Mouse (Mus musculus): Measurements from ENCODE around the gene Ptms. TPM values are rescaled to one million over a fixed set of nuclear protein-coding genes. Genes with fewer than 3 reads are reported as not detected.

The Ptms gene
- polyA plus RNA-seq, 1 experiment from 2014 or later = 260 TPM

GRCm38 (mm10) chr6:124914511-124914910 lies 5.4 kb downstream of the Ptms start:
- H3K36me3 ChIP-seq (ENCODE audit: control insufficient read depth, insufficient read depth, low read length) = peaks cover 13% of the 10 kb centered on the region
- no peak for TF ChIP-seq EP300 (optimal IDR thresholded peaks at IDR 0.05)
- TF ChIP-seq CTCF (IDR thresholded peaks at IDR 0.05; ENCODE audit: low read depth) = no peak
- H3K27ac ChIP-seq (replicated peaks) = no peak overlapping the region
- ATAC-seq (ENCODE audit: low FRiP score, low TSS enrichment) (no peak), DNase-seq (ENCODE audit: low spot score) (no peak)
- H3K4me1 ChIP-seq (replicated peaks; ENCODE audit: control insufficient read depth, insufficient read depth) = peaks cover 18% of the 10 kb centered on the region
- no peaks in the 10 kb centered on the region for H3K27me3 ChIP-seq (ENCODE audit: control insufficient read depth, insufficient read depth, low read length)
- 0 out of 2 replicates have a peak overlapping the region, but pooled peaks have one; percentile 99 for H3K9ac ChIP-seq (ENCODE audit: low read length)
- H3K4me2 ChIP-seq (replicated peaks; ENCODE audit: low read depth) = no peak overlapping the region
- H3K4me3 ChIP-seq (ENCODE audit: low read depth, low read length) = no peak overlapping the region
- no peaks in the 10 kb centered on the region for H3K9me3 ChIP-seq (ENCODE audit: control insufficient read depth, low read length)
- 80% methylated on average over 7 of the region's 7 CpGs for WGBS

- 66% methylated on average over 13 of the region's 14 CpGs for WGBS
- Histone ChIP-seq H3K27me3 (ENCODE audit: control insufficient read depth, insufficient read depth, low read length) (no peaks in the 10 kb centered on the region), H3K27ac (replicated peaks) (0 out of 2 replicates have a peak overlapping the region, but pooled peaks have one; percentile 2), H3K36me3 (ENCODE audit: control insufficient read depth, insufficient read depth, low read length) (peaks cover 13% of the 10 kb centered on the region), H3K4me1 (replicated peaks; ENCODE audit: control insufficient read depth, insufficient read depth) (peaks cover 18% of the 10 kb centered on the region), H3K9ac (ENCODE audit: low read length) (peak overlapping the region; percentile 27; the same call in 1 of the 2 replicates), H3K9me3 (ENCODE audit: control insufficient read depth, low read length) (no peaks in the 10 kb centered on the region), H3K4me3 (ENCODE audit: low read depth, low read length) (no peak overlapping the region), H3K4me2 (replicated peaks; ENCODE audit: low read depth) (no peak overlapping the region)
- DNase-seq (ENCODE audit: low spot score) (no peak), ATAC-seq (ENCODE audit: low FRiP score, low TSS enrichment) (no peak)
- no peak for TF ChIP-seq EP300 (optimal IDR thresholded peaks at IDR 0.05)
- TF ChIP-seq CTCF (IDR thresholded peaks at IDR 0.05; ENCODE audit: low read depth) = no peak
Measured at GRCm38 (mm10) chr6:124913721-124914285, 6.1 kb downstream of the Ptms start.

DNA sequence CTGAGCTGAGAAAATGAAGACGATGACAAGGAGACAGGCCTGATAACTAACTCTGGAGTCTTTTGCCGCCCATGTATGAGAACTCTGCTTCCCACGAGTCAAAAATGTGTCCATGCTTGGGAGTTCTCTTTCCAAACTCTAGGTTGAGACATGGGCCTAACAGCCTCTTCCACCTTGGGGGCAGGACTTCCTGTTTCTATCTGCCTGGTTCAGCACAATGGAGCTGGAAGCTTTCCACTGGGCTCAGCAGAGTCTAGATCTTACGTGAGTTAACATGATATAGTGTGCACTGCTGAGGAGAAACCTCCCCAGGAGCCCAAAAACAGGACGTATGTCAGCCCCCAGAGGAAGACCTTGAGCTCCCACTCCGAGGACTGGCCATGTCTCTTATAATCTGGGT lies 6.7 kb downstream of the Ptms start:
- ATAC-seq (ENCODE audit: low FRiP score, low TSS enrichment) (no peak), DNase-seq (ENCODE audit: low spot score) (no peak)
- H3K27me3 ChIP-seq (ENCODE audit: control insufficient read depth, insufficient read depth, low read length) = no peaks in the 10 kb centered on the region
- no peak overlapping the region for H3K4me3 ChIP-seq (ENCODE audit: low read depth, low read length)
- H3K9me3 ChIP-seq (ENCODE audit: control insufficient read depth, low read length) = no peaks in the 10 kb centered on the region
- 0 out of 2 replicates have a peak overlapping the region, but pooled peaks have one; percentile 2 for H3K27ac ChIP-seq (replicated peaks)
- no peak overlapping the region for H3K4me2 ChIP-seq (replicated peaks; ENCODE audit: low read depth)
- TF ChIP-seq CTCF (IDR thresholded peaks at IDR 0.05; ENCODE audit: low read depth) (no peak), EP300 (optimal IDR thresholded peaks at IDR 0.05) (no peak)
- H3K36me3 ChIP-seq (ENCODE audit: control insufficient read depth, insufficient read depth, low read length) = peaks cover 13% of the 10 kb centered on the region
- no peak overlapping the region for H3K9ac ChIP-seq (ENCODE audit: low read length)
- WGBS = 58% methylated on average over 6 of the region's 6 CpGs
- H3K4me1 ChIP-seq (replicated peaks; ENCODE audit: control insufficient read depth, insufficient read depth) = peaks cover 18% of the 10 kb centered on the region

DNA sequence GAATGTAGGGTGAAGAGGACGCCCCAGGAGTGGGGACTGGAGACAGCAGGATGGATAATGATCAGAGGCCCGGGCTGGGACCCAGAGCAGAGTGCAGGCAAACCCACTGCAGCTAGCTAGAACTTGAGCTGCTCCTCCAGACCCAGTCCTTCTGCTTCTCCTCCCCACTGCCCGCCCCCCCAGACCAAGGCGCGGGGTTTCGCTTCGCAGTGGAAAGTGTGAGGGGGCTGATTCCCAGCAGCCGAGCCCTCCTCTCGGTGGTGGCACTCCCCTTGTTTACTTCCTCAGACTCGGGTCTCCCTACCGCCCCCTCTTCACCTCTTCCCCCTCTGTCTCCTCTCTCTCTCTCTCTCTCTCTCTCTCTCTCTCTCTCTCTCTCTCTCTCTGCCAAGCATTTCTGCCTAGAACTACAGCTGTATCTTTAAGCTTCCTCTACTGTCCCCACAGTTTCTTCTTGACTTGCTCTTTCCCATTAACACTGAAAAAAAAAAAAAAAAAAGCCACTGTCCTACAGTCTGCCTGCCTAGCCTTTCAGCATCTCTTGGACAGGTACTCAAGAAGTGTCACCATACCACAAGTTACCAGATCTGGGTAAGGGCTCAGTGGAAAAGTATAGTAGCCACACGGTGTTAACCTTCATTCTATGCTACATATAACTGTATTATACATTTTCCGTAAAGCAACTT lies 8.2 kb downstream of the Ptms start, which contains the start of gene Lag3:
Gene Lag3 (minus strand): TSS at position 173 of the 686 bp plus-strand sequence.
- TF ChIP-seq CTCF (IDR thresholded peaks at IDR 0.05; ENCODE audit: low read depth) (no peak), EP300 (optimal IDR thresholded peaks at IDR 0.05) (no peak)
- no peaks in the 10 kb centered on the region for H3K27me3 ChIP-seq (ENCODE audit: control insufficient read depth, insufficient read depth, low read length)
- 19% methylated on average over 8 of the region's 13 CpGs for WGBS
- H3K4me1 ChIP-seq (replicated peaks; ENCODE audit: control insufficient read depth, insufficient read depth) = peaks cover 18% of the 10 kb centered on the region
- no peak within 1 kb of the TSS for H3K9ac ChIP-seq (ENCODE audit: low read length)
- H3K4me2 ChIP-seq (replicated peaks; ENCODE audit: low read depth) = 0 out of 2 replicates have a peak within 1 kb of the TSS, but pooled peaks have one; percentile 14
- no peak within 1 kb of the TSS; the same call in 1 of the 2 replicates for H3K27ac ChIP-seq (replicated peaks)
- H3K9me3 ChIP-seq (ENCODE audit: control insufficient read depth, low read length) = no peaks in the 10 kb centered on the region
- H3K4me3 ChIP-seq (ENCODE audit: low read depth, low read length) = no peak within 1 kb of the TSS
- peaks cover 13% of the 10 kb centered on the region for H3K36me3 ChIP-seq (ENCODE audit: control insufficient read depth, insufficient read depth, low read length)
- DNase-seq (ENCODE audit: low spot score) (peak; percentile 23), ATAC-seq (ENCODE audit: low FRiP score, low TSS enrichment) (no peak)

GRCm38 (mm10) chr6:124910032-124910431 lies 9.9 kb downstream of the Ptms start:
- no peak overlapping the region for H3K27ac ChIP-seq (replicated peaks)
- H3K36me3 ChIP-seq (ENCODE audit: control insufficient read depth, insufficient read depth, low read length) = peaks cover 13% of the 10 kb centered on the region
- peak; percentile 54; the same call in 1 of the 2 replicates for ATAC-seq (ENCODE audit: low FRiP score, low TSS enrichment)
- H3K27me3 ChIP-seq (ENCODE audit: control insufficient read depth, insufficient read depth, low read length) = no peaks in the 10 kb centered on the region
- H3K9me3 ChIP-seq (ENCODE audit: control insufficient read depth, low read length) = no peaks in the 10 kb centered on the region
- H3K4me3 ChIP-seq (ENCODE audit: low read depth, low read length) = 0 out of 2 replicates have a peak overlapping the region, but pooled peaks have one; percentile 1
- no peak for TF ChIP-seq CTCF (IDR thresholded peaks at IDR 0.05; ENCODE audit: low read depth)
- no peak for TF ChIP-seq EP300 (optimal IDR thresholded peaks at IDR 0.05)
- WGBS = 15% methylated on average over 31 of the region's 32 CpGs
- no peak overlapping the region for H3K9ac ChIP-seq (ENCODE audit: low read length)
- DNase-seq (ENCODE audit: low spot score) = peak; percentile 62
- H3K4me1 ChIP-seq (replicated peaks; ENCODE audit: control insufficient read depth, insufficient read depth) = peaks cover 12% of the 10 kb centered on the region; the same call in 1 of the 2 replicates
- peak overlapping the region; percentile 29 for H3K4me2 ChIP-seq (replicated peaks; ENCODE audit: low read depth)

DNA sequence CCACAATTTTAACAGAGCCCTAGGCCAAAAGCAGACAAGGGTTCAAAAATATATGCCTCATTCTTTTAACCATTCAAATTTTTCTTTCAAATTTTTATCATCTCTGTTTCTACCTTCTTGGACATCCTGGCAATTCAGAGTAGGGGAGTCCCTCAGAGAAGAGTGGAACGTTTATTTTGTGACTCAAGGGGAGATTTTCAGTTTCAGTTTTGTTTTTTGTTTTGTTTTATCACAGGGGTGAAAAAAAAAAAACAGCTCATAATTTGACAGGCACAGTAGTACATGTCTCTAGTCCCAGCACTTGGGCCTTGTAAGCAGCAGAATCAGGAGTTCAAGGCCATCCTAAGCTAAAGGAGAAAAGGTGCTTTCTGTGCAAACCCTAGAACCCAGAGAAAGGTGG lies 12.1 kb downstream of the Ptms start:
- Histone ChIP-seq H3K9me3 (ENCODE audit: control insufficient read depth, low read length) (no peaks in the 10 kb centered on the region), H3K4me1 (replicated peaks; ENCODE audit: control insufficient read depth, insufficient read depth) (peaks cover 8% of the 10 kb centered on the region; the same call in 1 of the 2 replicates), H3K4me2 (replicated peaks; ENCODE audit: low read depth) (no peak overlapping the region), H3K27me3 (ENCODE audit: control insufficient read depth, insufficient read depth, low read length) (no peaks in the 10 kb centered on the region), H3K9ac (ENCODE audit: low read length) (no peak overlapping the region), H3K4me3 (ENCODE audit: low read depth, low read length) (no peak overlapping the region), H3K36me3 (ENCODE audit: control insufficient read depth, insufficient read depth, low read length) (no peaks in the 10 kb centered on the region), H3K27ac (replicated peaks) (no peak overlapping the region)
- DNase-seq (ENCODE audit: low spot score) = no peak
- TF ChIP-seq EP300 (optimal IDR thresholded peaks at IDR 0.05) = no peak
- TF ChIP-seq CTCF (IDR thresholded peaks at IDR 0.05; ENCODE audit: low read depth) = no peak
- ATAC-seq (ENCODE audit: low FRiP score, low TSS enrichment) = no peak
- WGBS = 64% methylated on average over 1 of the region's 1 CpGs
